Mouse (Mus musculus) gastrocnemius, adult 2 months (tissue): ENCODE data around the gene Rnaseh2a. TPM values are rescaled to one million over a fixed set of nuclear protein-coding genes. Genes with fewer than 3 reads are reported as not detected.
A peak's percentile ranks its signal among the peaks of the same experiment; 100 is the strongest.

Experiments
- DNase-seq: peaks from one replicate; pipeline ENCODE4 v3.0.0; 2022
- H3K27ac ChIP-seq: fragments of 200-600 bp; 2 replicates; pipeline ENCODE4 v1.8.1; 2022; ENCODE audit warnings: mild to moderate bottlenecking
- H3K4me3 ChIP-seq: fragments of 200-600 bp; 2 replicates; pipeline ENCODE4 v1.8.1; 2022; ENCODE audit warnings: mild to moderate bottlenecking, moderate library complexity
- CTCF ChIP-seq: fragments of 200-600 bp; IDR thresholded peaks from 2 replicates; pipeline ENCODE4 v1.8.1; 2022; ENCODE audit warnings: antibody characterized with exemption, mild to moderate bottlenecking, moderate library complexity
- intact Hi-C: fragments of 180-260 bp; cut with DNase I; formaldehyde crosslinking; loops from one replicate; pipeline ENCODE4 v1.15.1; 2025
- long read RNA-seq, 2 experiments: library from polyadenylated mRNA; stranded (forward); transcript quantifications; one replicate each; pipeline ENCODE4 v2.0.0; 2021
- total RNA-seq, 2 experiments: library from RNA; stranded (reverse); gene quantifications; 2 replicates each; pipeline ENCODE4 v1.2.3; 2021

Rnaseh2a gene
- 10 to 100 TPM; 22.1 to 25.9 TPM for total RNA-seq
- long read RNA-seq, experiment 1, transcript Rnaseh2a-203 (8 exons, 2,044 nt) = major isoform, 11 of 20 reads
- long read RNA-seq, experiment 1, partial matches to known transcripts = 0 of 20 reads
- long read RNA-seq, experiment 1, other reads (novel, unspliced or antisense) = 6 of 20 reads
- long read RNA-seq, experiment 2, transcript Rnaseh2a-203 (8 exons, 2,044 nt) = major isoform, 11 of 21 reads
- long read RNA-seq, experiment 2, partial matches to known transcripts = 1 of 21 reads
- long read RNA-seq, experiment 2, other reads (novel, unspliced or antisense) = 8 of 21 reads

DNA sequence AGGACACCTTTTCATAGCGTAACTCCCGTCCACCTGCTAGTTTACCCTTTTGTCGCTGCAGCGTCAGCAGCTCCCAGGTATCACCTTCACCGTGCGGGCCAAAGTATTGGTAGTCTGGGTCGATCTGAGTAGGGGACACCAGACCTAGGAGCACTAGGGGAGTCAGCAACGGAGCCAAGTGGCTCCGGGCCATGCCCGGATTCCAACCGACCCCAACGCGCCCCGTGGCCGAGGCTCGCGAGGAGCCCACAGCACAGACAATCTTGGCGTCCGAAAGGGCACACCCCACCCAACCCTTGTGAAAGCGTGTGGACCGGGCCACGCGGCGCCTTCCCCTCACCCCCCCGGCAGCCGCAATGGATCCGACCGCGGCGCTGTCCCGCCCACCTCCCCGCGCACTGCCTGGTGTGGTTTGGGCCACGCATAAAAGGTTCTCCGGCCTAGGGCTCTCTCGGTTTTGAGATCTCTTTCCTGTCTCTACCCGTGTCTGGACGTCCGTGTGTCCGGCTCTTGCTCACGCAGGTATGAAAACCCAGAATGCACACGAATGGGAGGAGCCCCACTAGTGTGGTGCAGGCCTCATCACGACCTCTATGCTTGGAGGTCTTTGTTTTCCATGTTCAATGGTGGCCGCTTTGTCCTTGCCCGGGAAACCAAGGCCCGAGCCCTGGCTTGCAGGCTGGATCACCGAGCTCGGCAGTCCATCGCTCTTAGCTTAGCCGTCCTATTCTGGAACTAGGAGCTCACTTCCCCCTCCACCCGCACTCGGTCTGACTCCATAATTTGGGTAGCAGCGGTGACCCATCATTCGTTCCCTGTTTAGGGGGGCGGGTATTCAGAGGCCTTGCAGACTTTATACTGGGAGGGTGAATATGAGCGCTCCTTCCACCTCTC, at the start of gene Rnaseh2a, which contains the start of the genes Gm49661 and Prdx2:
Rnaseh2a (minus strand) TSS at position 527 of the 894 bp plus-strand sequence.
Gm49661 (minus strand) TSS at position 193 of the 894 bp plus-strand sequence.
Prdx2 (plus strand) TSS at position 347 of the 894 bp plus-strand sequence.
- Histone ChIP-seq H3K27ac (peak within 1 kb of the TSS; percentile 94), H3K4me3 (peak within 1 kb of the TSS; percentile 81)
- TF ChIP-seq CTCF = no peak
- intact Hi-C loops = loop anchor here (5.0 to 10.0 kb wide), 2 partner anchors 58 to 305 kb away; partner anchors contain the start of genes Asna1, Ier2 and Trir
- DNase-seq = peak; percentile 83

DNA sequence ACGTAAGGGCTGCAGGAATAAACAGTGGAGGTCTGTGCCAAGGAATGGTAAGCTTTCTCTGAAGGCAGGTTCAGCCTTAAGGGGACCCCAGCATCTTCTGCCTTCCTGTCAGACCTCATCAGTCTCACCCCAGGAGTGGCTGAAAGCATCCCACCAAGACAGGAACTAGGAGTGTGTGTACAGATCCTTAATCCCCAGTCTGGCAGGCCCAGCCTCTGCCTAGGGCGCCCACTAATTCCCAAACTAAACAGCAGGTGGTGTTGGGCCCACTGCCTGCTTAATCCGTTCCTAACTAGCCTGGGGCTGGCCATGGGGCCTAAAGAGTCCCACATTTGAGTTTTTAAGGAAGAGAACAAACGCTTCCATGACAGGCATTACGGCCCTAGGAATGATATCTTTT, 47.6 kb upstream of the Rnaseh2a start:
- TF ChIP-seq CTCF = no peak
- intact Hi-C loops = no loop called here

DNA sequence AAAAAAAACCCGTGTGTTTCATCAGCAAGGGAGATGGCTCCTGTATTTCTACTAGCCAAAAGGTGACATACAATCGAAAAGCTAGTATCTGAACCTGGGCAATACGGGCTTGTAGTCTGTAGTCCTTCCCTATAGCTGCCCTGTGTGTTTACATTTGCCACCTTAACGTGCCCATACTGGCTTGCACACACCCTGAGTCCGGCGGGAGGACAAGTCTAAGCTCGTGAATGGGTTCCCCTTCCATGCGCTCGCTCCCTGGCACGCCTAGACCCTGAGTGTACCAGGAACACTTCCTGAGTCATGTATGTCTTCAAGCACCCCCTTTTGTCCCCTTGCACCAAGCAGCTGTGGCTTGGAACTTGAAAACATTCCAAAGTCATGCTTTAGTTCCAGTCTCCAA, 47.2 kb upstream of the Rnaseh2a start:
- Histone ChIP-seq H3K27ac (no peak overlapping the region), H3K4me3 (no peak overlapping the region)
- intact Hi-C loops = no loop called here
- DNase-seq = no peak
- no peak for TF ChIP-seq CTCF

More for the DNA sequence above, 47.6 kb upstream of the Rnaseh2a start:
- DNase-seq = no peak
- H3K27ac ChIP-seq = no peak overlapping the region
- H3K4me3 ChIP-seq = no peak overlapping the region

GRCm38 (mm10) chr8:85014431-85014830, 44.9 kb upstream of the Rnaseh2a start, which contains the start of gene Best2:
Gene Best2 (minus strand): TSS chr8:85014531.
- H3K27ac ChIP-seq = no peak within 1 kb of the TSS
- intact Hi-C loops = no loop called here
- DNase-seq = no peak
- no peak for TF ChIP-seq CTCF
- peak within 1 kb of the TSS; percentile 57 for H3K4me3 ChIP-seq

DNA sequence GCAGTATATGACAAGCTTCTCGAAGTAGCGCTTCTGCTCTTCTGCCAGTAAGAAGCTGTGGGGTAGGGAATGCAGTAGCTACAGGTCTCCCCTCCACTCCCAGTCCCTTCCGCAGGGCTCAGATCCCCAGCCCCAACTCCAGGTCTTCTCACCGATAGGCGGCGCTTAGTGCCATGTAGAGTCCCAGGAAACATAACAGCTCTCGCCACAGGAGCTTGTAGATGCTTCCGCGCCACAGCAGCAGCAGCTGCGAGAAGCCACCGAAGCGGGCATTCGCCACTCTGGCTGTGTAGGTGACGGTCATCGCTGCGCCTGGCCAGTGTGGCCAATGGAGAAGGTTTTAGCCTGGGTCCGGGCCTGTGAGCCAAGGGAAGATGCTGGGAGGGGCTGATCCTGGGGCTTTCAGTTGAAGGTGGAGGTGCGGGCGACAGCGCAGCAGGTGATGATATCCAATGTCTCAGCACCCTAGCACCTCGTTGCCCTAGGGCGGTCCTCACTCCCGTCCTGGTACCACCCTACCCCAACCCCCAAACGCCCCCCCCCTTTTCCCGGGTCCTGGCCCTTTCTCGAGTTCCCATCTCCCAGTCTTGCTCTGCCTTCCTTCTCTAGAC, 43.8 kb upstream of the Rnaseh2a start:
- TF ChIP-seq CTCF = peak; percentile 62
- intact Hi-C loops = no loop called here
- peak; percentile 72 for DNase-seq
- Histone ChIP-seq H3K4me3 (peak overlapping the region; percentile 57), H3K27ac (no peak overlapping the region)

GRCm38 (mm10) chr8:85011242-85011641, 41.7 kb upstream of the Rnaseh2a start:
- no peak overlapping the region for H3K4me3 ChIP-seq
- intact Hi-C loops = no loop called here
- no peak overlapping the region for H3K27ac ChIP-seq
- no peak for TF ChIP-seq CTCF
- peak; percentile 10 for DNase-seq

- peak; percentile 45 for DNase-seq
- TF ChIP-seq CTCF = peak; percentile 56
- Histone ChIP-seq H3K4me3 (no peak overlapping the region), H3K27ac (no peak overlapping the region)
- intact Hi-C loops = no loop called here
These were observed 38.1 kb upstream of the Rnaseh2a start for GRCm38 (mm10) chr8:85007686-85008085.

- Histone ChIP-seq H3K27ac (peak overlapping the region; percentile 39; the same call in 1 of the 2 replicates), H3K4me3 (peak overlapping the region; percentile 47)
- DNase-seq = peak; percentile 94
- intact Hi-C loops = no loop called here
- peak; percentile 97 for TF ChIP-seq CTCF
These were observed 28.2 kb upstream of the Rnaseh2a start for GRCm38 (mm10) chr8:84997649-84998295.

GRCm38 (mm10) chr8:84996978-84997377, 27.4 kb upstream of the Rnaseh2a start:
- H3K4me3 ChIP-seq = no peak overlapping the region
- DNase-seq = peak; percentile 12
- no peak for TF ChIP-seq CTCF
- H3K27ac ChIP-seq = no peak overlapping the region
- intact Hi-C loops = no loop called here

- Histone ChIP-seq H3K27ac (no peak overlapping the region), H3K4me3 (no peak overlapping the region)
- peak; percentile 42 for DNase-seq
- no peak for TF ChIP-seq CTCF
- intact Hi-C loops = no loop called here
These were observed 26.1 kb upstream of the Rnaseh2a start for GRCm38 (mm10) chr8:84995680-84996079.

GRCm38 (mm10) chr8:84994375-84994774, 24.8 kb upstream of the Rnaseh2a start:
- H3K4me3 ChIP-seq = no peak overlapping the region
- no peak overlapping the region for H3K27ac ChIP-seq
- intact Hi-C loops = no loop called here
- no peak for DNase-seq
- TF ChIP-seq CTCF = no peak

DNA sequence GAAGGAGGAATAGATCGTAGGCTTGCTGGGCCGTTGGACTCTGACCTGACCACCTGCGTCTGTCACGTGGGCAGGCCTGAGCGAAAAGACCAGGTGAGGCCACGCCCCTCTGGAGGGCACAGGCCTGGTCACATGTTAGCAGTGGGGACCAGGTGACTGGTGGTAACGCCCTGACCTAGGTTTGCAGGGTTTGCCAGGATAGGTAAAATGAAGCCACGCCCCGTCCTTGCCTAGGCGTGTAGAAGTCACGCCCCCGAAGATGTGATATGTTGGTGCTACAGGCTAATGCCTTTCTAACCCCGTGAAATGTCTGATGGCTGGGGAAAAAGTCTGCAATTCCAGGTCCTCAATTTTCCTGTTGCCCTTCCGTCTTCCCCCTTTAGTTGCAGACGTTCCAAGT, 21.3 kb upstream of the Rnaseh2a start:
- H3K4me3 ChIP-seq = peak overlapping the region; percentile 83
- no peak for TF ChIP-seq CTCF
- intact Hi-C loops = loop anchor here (1.0 kb wide), 1 partner anchor 16 kb away; no protein-coding TSS in a partner anchor
- no peak for DNase-seq
- H3K27ac ChIP-seq = peak overlapping the region; percentile 90
